In the genomic region with DNA sequence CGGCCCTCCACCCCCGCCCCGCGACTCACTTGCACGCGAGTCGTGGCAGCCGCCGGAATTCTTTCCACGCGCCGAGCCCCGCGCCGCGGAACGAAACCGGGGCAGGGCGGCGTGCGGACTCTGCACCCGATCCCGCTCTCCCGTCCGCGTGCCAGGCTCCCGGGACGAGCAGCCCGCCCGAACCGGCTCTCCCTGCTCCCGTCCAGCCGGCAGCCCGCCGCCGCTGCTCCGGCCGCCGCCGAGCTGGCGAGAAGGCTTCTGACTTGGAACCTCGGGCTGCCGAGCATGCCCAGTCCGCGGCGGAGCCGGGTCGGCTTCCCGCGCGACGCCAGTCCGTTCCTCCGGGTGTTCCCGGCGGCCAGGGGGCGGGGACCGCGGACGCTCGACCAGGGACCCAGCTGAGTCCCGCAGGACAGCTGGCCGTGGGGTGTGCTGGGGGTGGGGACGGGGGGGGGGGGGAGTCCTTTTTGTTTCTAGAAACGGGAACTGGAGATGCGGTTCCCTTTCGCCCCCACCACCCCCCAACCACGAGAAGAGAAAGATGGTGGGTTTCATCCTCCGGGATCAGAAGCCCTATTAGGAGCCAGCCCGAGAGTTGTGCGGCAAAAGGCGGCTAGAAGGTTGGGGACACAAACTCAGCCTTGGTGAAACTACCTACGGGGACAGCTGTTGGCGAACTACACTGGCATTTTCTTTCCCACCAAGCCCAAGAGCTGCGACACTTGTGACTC, we compare ENCODE assay signal across 8 mouse cellular contexts. TPM values are rescaled to one million over a fixed set of nuclear protein-coding genes. Genes with fewer than 3 reads are reported as not detected.
DNase-seq lines count a peak whose midpoint lies in the region; ATAC-seq lines count a peak whose summit lies in the region.

No protein-coding gene starts in this region.

- ATAC-seq in embryonic facial prominence, embryonic 12.5 days (ENCODE audit: insufficient number of reproducible peaks, insufficient read depth, low FRiP score, low TSS enrichment), result peak; percentile 90

- no peaks in the 10 kb centered on the region for H3K9me3 ChIP-seq in embryonic facial prominence, embryonic 12.5 days

- H3K4me1 ChIP-seq in embryonic facial prominence, embryonic 12.5 days, result peaks cover 16% of the 10 kb centered on the region; the same call in 1 of the 2 replicates

- peak overlapping the region; percentile 92 for H3K4me2 ChIP-seq in embryonic facial prominence, embryonic 12.5 days (replicated peaks)

- peak; percentile 95 for DNase-seq in layer of hippocampus, adult 11-12 months (ENCODE audit: low spot score)
- no peak for DNase-seq in layer of hippocampus, adult 9-10 months (ENCODE audit: low spot score)
- peak; percentile 94 for DNase-seq in heart, adult 8-10 months (ENCODE audit: low spot score)
- peak; percentile 95 for DNase-seq in kidney, adult 9 months
- DNase-seq in liver, result peak; percentile 89
- peak; percentile 57 to 76 for DNase-seq in monocyte, adult 2 months (ENCODE audit: low read depth in 1 of 2, low spot score in 2 of 2)
- peak; percentile 77 to 82 for DNase-seq in spleen, postnatal 36 days (ENCODE audit: low spot score in 2 of 2)

- peak overlapping the region; percentile 80 for H3K4me3 ChIP-seq in embryonic facial prominence, embryonic 12.5 days

- H3K9ac ChIP-seq in embryonic facial prominence, embryonic 12.5 days, result peak overlapping the region; percentile 79

- H3K27ac ChIP-seq in embryonic facial prominence, embryonic 12.5 days, result peak overlapping the region; percentile 93

- H3K36me3 ChIP-seq in embryonic facial prominence, embryonic 12.5 days, result no peaks in the 10 kb centered on the region

- WGBS in embryonic facial prominence, embryonic 12.5 days, result under 1% methylated on average over 66 of the region's 75 CpGs

- no peaks in the 10 kb centered on the region for H3K27me3 ChIP-seq in embryonic facial prominence, embryonic 12.5 days

RNA-seq across cellular contexts. Expression of gene Sgms1, which starts 1.2 kb away (rescaled TPM):
- polyA plus RNA-seq in embryonic facial prominence, embryonic 12.5 days (2016; fragmentation: Nextera tagmentation; extraction: Ambion mirVana), result 27.0 and 28.9 TPM in 2 replicates
- 10 to 100 TPM; 48.4 to 62.8 (median 50.8) TPM for total RNA-seq in heart, adult 8-10 months (2022)
